In the genomic region with DNA sequence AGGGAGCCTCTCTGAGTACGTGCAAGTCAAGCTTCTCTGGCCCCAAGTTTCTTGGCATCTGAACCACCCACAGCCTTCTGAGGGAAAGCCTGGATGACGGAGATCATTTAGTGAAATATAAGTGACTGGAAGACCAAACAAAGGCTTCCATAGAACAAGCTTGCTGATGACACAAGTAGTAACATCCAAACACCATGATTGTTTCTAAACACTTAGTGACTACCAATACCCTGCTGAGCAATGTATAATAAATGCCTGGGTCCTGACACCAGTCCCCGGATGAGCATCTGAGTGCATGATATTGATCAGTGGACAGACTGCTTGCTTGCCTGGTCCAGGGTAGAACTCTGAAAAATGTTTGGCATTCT, we compare ENCODE assay signal across 14 mouse cellular contexts. TPM values are rescaled to one million over a fixed set of nuclear protein-coding genes. Genes with fewer than 3 reads are reported as not detected.
DNase-seq lines count a peak whose midpoint lies in the region; ATAC-seq and TF ChIP-seq lines count a peak whose summit lies in the region.
"Had no signal": no experiment of that assay in that cellular context is flagged by ENCODE, and none has a peak within 500 bp of the region (broad histone marks: within the 10 kb centered on the region; RNA-seq: fewer than 3 reads in every experiment).

No protein-coding gene starts in this region.

- 37% methylated on average over 3 of the region's 3 CpGs for WGBS in forebrain, embryonic 11.5 days
- WGBS in forebrain, embryonic 13.5 days, result 35% methylated on average over 3 of the region's 3 CpGs
- WGBS in liver, postnatal 0 days (ENCODE audit: insufficient replicate concordance), result 61% methylated on average over 3 of the region's 3 CpGs
- 81% methylated on average over 3 of the region's 3 CpGs for WGBS in liver, embryonic 11.5 days
- 33% methylated on average over 3 of the region's 3 CpGs for WGBS in hindbrain, postnatal 0 days

- no peaks in the 10 kb centered on the region for H3K9me3 ChIP-seq in forebrain, embryonic 11.5 days (ENCODE audit: control insufficient read depth, low read length)
- H3K9me3 ChIP-seq in forebrain, embryonic 13.5 days (replicated peaks), result no peaks in the 10 kb centered on the region
- H3K9me3 ChIP-seq in liver, postnatal 0 days (ENCODE audit: low read length), result no peaks in the 10 kb centered on the region
- H3K9me3 ChIP-seq in liver, embryonic 11.5 days (ENCODE audit: control insufficient read depth, low read length), result no peaks in the 10 kb centered on the region
- H3K9me3 ChIP-seq in hindbrain, postnatal 0 days (ENCODE audit: low read length), result no peaks in the 10 kb centered on the region
- H3K9me3 ChIP-seq: embryonic facial prominence, embryonic 15.5 days; heart, embryonic 15.5 days; limb, embryonic 10.5 days had no signal

- no peak for ATAC-seq in forebrain, embryonic 11.5 days (replicated peaks; ENCODE audit: low FRiP score)
- no peak for ATAC-seq in forebrain, embryonic 13.5 days
- no peak for ATAC-seq in liver, postnatal 0 days
- ATAC-seq in liver, embryonic 11.5 days (replicated peaks; ENCODE audit: low FRiP score), result no peak
- no peak for ATAC-seq in hindbrain, postnatal 0 days

- intact Hi-C loops in heart, postnatal 10 days (cut with DNase I), result no loop called here

- no peak overlapping the region for H3K4me3 ChIP-seq in forebrain, embryonic 11.5 days (ENCODE audit: low read depth, low read length)
- no peak overlapping the region for H3K4me3 ChIP-seq in forebrain, embryonic 13.5 days
- no peak overlapping the region for H3K4me3 ChIP-seq in liver, postnatal 0 days (ENCODE audit: low read depth, low read length)
- H3K4me3 ChIP-seq in liver, embryonic 11.5 days (ENCODE audit: low read depth, low read length), result no peak overlapping the region
- no peak overlapping the region for H3K4me3 ChIP-seq in hindbrain, postnatal 0 days (ENCODE audit: low read length)
- H3K4me3 ChIP-seq: embryonic facial prominence, embryonic 15.5 days; heart, embryonic 15.5 days; limb, embryonic 10.5 days had no signal

- peaks cover 38% of the 10 kb centered on the region for H3K27me3 ChIP-seq in forebrain, embryonic 11.5 days (ENCODE audit: control insufficient read depth, insufficient read depth, low read length)
- H3K27me3 ChIP-seq in forebrain, embryonic 13.5 days, result peaks cover 39% of the 10 kb centered on the region
- no peaks in the 10 kb centered on the region for H3K27me3 ChIP-seq in liver, postnatal 0 days (ENCODE audit: insufficient read depth, low read length)
- peaks cover 2% of the 10 kb centered on the region; the same call in 1 of the 2 replicates for H3K27me3 ChIP-seq in liver, embryonic 11.5 days (replicated peaks; ENCODE audit: control insufficient read depth, insufficient read depth, low read length)
- H3K27me3 ChIP-seq in hindbrain, postnatal 0 days (ENCODE audit: insufficient read depth, low read length), result no peaks in the 10 kb centered on the region

- TF ChIP-seq CTCF in liver, postnatal 0 days (IDR thresholded peaks at IDR 0.05; ENCODE audit: low read depth), result no peak
- TF ChIP-seq CTCF in hindbrain, postnatal 0 days (IDR thresholded peaks at IDR 0.05; ENCODE audit: low read depth), result no peak

- peaks cover 29% of the 10 kb centered on the region for H3K4me1 ChIP-seq in forebrain, embryonic 11.5 days (replicated peaks; ENCODE audit: control insufficient read depth, insufficient read depth, low read length)
- H3K4me1 ChIP-seq in forebrain, embryonic 13.5 days, result peaks cover 33% of the 10 kb centered on the region
- H3K4me1 ChIP-seq in liver, postnatal 0 days (ENCODE audit: insufficient read depth), result peaks cover 17% of the 10 kb centered on the region
- peaks cover 3% of the 10 kb centered on the region for H3K4me1 ChIP-seq in liver, embryonic 11.5 days (replicated peaks; ENCODE audit: control insufficient read depth, insufficient read depth, low read length)
- peaks cover 24% of the 10 kb centered on the region for H3K4me1 ChIP-seq in hindbrain, postnatal 0 days (ENCODE audit: insufficient read depth, low read length)

- no peak overlapping the region for H3K9ac ChIP-seq in forebrain, embryonic 11.5 days (ENCODE audit: low read length)
- no peak overlapping the region for H3K9ac ChIP-seq in forebrain, embryonic 13.5 days
- H3K9ac ChIP-seq in liver, postnatal 0 days (replicated peaks), result no peak overlapping the region
- H3K9ac ChIP-seq in liver, embryonic 11.5 days (ENCODE audit: low read depth, low read length), result no peak overlapping the region
- no peak overlapping the region for H3K9ac ChIP-seq in hindbrain, postnatal 0 days (replicated peaks; ENCODE audit: low read length)
- H3K9ac ChIP-seq: embryonic facial prominence, embryonic 15.5 days; heart, embryonic 15.5 days; liver, embryonic 14.5 days had no signal

- no peak for DNase-seq in forebrain, embryonic 11.5 days (ENCODE audit: low spot score)
- no peak for DNase-seq in liver, postnatal 0 days
- no peak for DNase-seq in liver, embryonic 11.5 days (ENCODE audit: low spot score)
- peak; percentile 43 for DNase-seq in brain, adult 2 months (ENCODE audit: low read depth, low spot score)
- no peak for DNase-seq in hindbrain, postnatal 0 days (ENCODE audit: low spot score)
- no peak for DNase-seq in heart, postnatal 10 days
- DNase-seq in right cerebral cortex, postnatal 25 days, result no peak
- DNase-seq: B cell, adult 2 months; heart, adult 18-20 months had no signal

- H3K4me2 ChIP-seq in forebrain, embryonic 11.5 days (ENCODE audit: low read depth, low read length, severe bottlenecking), result no peak overlapping the region
- no peak overlapping the region for H3K4me2 ChIP-seq in forebrain, embryonic 13.5 days
- H3K4me2 ChIP-seq in liver, postnatal 0 days (ENCODE audit: low read depth, low read length), result no peak overlapping the region
- no peak overlapping the region for H3K4me2 ChIP-seq in liver, embryonic 11.5 days
- H3K4me2 ChIP-seq in hindbrain, postnatal 0 days (ENCODE audit: low read depth, low read length), result no peak overlapping the region
- H3K4me2 ChIP-seq: embryonic facial prominence, embryonic 15.5 days had no signal

- H3K27ac ChIP-seq in forebrain, embryonic 11.5 days (ENCODE audit: low read depth, low read length), result peak overlapping the region; percentile 41; the same call in 1 of the 2 replicates
- H3K27ac ChIP-seq in forebrain, embryonic 13.5 days, result no peak overlapping the region
- peak overlapping the region; percentile 79 for H3K27ac ChIP-seq in liver, postnatal 0 days (ENCODE audit: low read depth)
- H3K27ac ChIP-seq in liver, embryonic 11.5 days (ENCODE audit: low read depth, low read length), result no peak overlapping the region
- H3K27ac ChIP-seq in hindbrain, postnatal 0 days, result peak overlapping the region; percentile 71
- H3K27ac ChIP-seq: embryonic facial prominence, embryonic 15.5 days; limb, embryonic 10.5 days; liver, embryonic 14.5 days had no signal

- no peaks in the 10 kb centered on the region for H3K36me3 ChIP-seq in forebrain, embryonic 11.5 days (ENCODE audit: control insufficient read depth, insufficient read depth, low read length)
- H3K36me3 ChIP-seq in forebrain, embryonic 13.5 days (ENCODE audit: poor library complexity, severe bottlenecking), result no peaks in the 10 kb centered on the region
- H3K36me3 ChIP-seq in liver, postnatal 0 days (replicated peaks; ENCODE audit: insufficient read depth, low read length), result no peaks in the 10 kb centered on the region
- H3K36me3 ChIP-seq in liver, embryonic 11.5 days (ENCODE audit: control insufficient read depth, insufficient read depth, low read length), result no peaks in the 10 kb centered on the region
- H3K36me3 ChIP-seq in hindbrain, postnatal 0 days (ENCODE audit: insufficient read depth, low read length), result no peaks in the 10 kb centered on the region
- H3K36me3 ChIP-seq: embryonic facial prominence, embryonic 15.5 days; heart, embryonic 15.5 days; limb, embryonic 10.5 days had no signal

- TF ChIP-seq EP300 in liver, postnatal 0 days (IDR thresholded peaks at IDR 0.05; ENCODE audit: low read depth), result no peak

RNA-seq across cellular contexts. Expression of gene Plekha1, which starts 26.9 kb away (rescaled TPM):
- polyA plus RNA-seq in forebrain, embryonic 11.5 days (2014; fragmentation: Nextera tagmentation; extraction: Ambion mirVana), result 31.4 and 32.2 TPM in 2 replicates
- polyA plus RNA-seq in forebrain, embryonic 13.5 days (2015; fragmentation: Nextera tagmentation; extraction: Ambion mirVana), result 36.6 and 37.8 TPM in 2 replicates
- polyA plus RNA-seq in liver, postnatal 0 days (2015; fragmentation: Nextera tagmentation; extraction: Ambion mirVana), result 12.8 and 15.8 TPM in 2 replicates
- polyA plus RNA-seq in liver, embryonic 11.5 days (2014; fragmentation: Nextera tagmentation; extraction: Ambion mirVana), result 18.4 and 20.1 TPM in 2 replicates
- 72.6 and 79.8 TPM in 2 replicates for total RNA-seq in hindbrain, postnatal 0 days (2014; rRNA removed)
- 44.2 and 50.0 TPM in 2 replicates for polyA plus RNA-seq in hindbrain, postnatal 0 days (2015; fragmentation: Nextera tagmentation; extraction: Ambion mirVana)
- 10 to 100 TPM; 60.5 to 68.1 TPM for total RNA-seq in heart, postnatal 10 days (2021)

Comparison
In these comparisons a context has a peak if more than half of its experiments do, and no peak if none do; other contexts are left out.
1. H3K27ac ChIP-seq: peak in forebrain, embryonic 11.5 days (single experiment), liver, postnatal 0 days (single experiment) and hindbrain, postnatal 0 days (single experiment); none in forebrain, embryonic 13.5 days (single experiment) and liver, embryonic 11.5 days (single experiment).